Mouse (Mus musculus): ENCODE results near the gene Rasgrf1. TPM values are rescaled to one million over a fixed set of nuclear protein-coding genes. Genes with fewer than 3 reads are reported as not detected.

Rasgrf1 gene
- polyA plus RNA-seq, 1 experiment from 2014 or later = 1.1 TPM

- H3K27me3 ChIP-seq = no peaks in the 10 kb centered on the region
- no peak overlapping the region for H3K9ac ChIP-seq
- H3K4me3 ChIP-seq (replicated peaks) = no peak overlapping the region
- no peaks in the 10 kb centered on the region for H3K36me3 ChIP-seq
- 59% methylated on average over 3 of the region's 3 CpGs for WGBS
- H3K4me1 ChIP-seq = peaks cover 3% of the 10 kb centered on the region; the same call in 1 of the 2 replicates
- no peaks in the 10 kb centered on the region for H3K9me3 ChIP-seq (replicated peaks)
- ATAC-seq (ENCODE audit: insufficient number of reproducible peaks, low FRiP score, low TSS enrichment, low read depth) = no peak
- no peak overlapping the region for H3K4me2 ChIP-seq (replicated peaks)
- H3K27ac ChIP-seq (replicated peaks) = no peak overlapping the region
Observed at GRCm38 (mm10) chr9:89972321-89972720, 62.6 kb downstream of the Rasgrf1 start.

- H3K4me1 ChIP-seq = peaks cover 3% of the 10 kb centered on the region; the same call in 1 of the 2 replicates
Observed at GRCm38 (mm10) chr9:89973856-89974255, 64.1 kb downstream of the Rasgrf1 start.

GRCm38 (mm10) chr9:89974463-89974931 is 64.8 kb downstream of the Rasgrf1 start:
- WGBS = 62% methylated on average over 10 of the region's 10 CpGs
- H3K27ac ChIP-seq (replicated peaks) = no peak overlapping the region
- H3K9ac ChIP-seq = no peak overlapping the region
- no peaks in the 10 kb centered on the region for H3K36me3 ChIP-seq
- H3K4me2 ChIP-seq (replicated peaks) = no peak overlapping the region
- H3K4me1 ChIP-seq = peaks cover 3% of the 10 kb centered on the region; the same call in 1 of the 2 replicates
- no peak overlapping the region for H3K4me3 ChIP-seq (replicated peaks)
- H3K27me3 ChIP-seq = no peaks in the 10 kb centered on the region
- no peaks in the 10 kb centered on the region for H3K9me3 ChIP-seq (replicated peaks)
- ATAC-seq (ENCODE audit: insufficient number of reproducible peaks, low FRiP score, low TSS enrichment, low read depth) = peak; percentile 39; the same call in 1 of the 2 replicates

More at GRCm38 (mm10) chr9:89973856-89974255, 64.1 kb downstream of the Rasgrf1 start:
- H3K9me3 ChIP-seq (replicated peaks) = no peaks in the 10 kb centered on the region
- 32% methylated on average over 5 of the region's 5 CpGs for WGBS
- H3K4me3 ChIP-seq (replicated peaks) = no peak overlapping the region
- no peak overlapping the region for H3K9ac ChIP-seq
- no peaks in the 10 kb centered on the region for H3K27me3 ChIP-seq
- H3K4me2 ChIP-seq (replicated peaks) = no peak overlapping the region
- no peak for ATAC-seq (ENCODE audit: insufficient number of reproducible peaks, low FRiP score, low TSS enrichment, low read depth)
- no peak overlapping the region for H3K27ac ChIP-seq (replicated peaks)
- H3K36me3 ChIP-seq = no peaks in the 10 kb centered on the region

GRCm38 (mm10) chr9:89976366-89976940 is 66.7 kb downstream of the Rasgrf1 start:
- Histone ChIP-seq H3K36me3 (no peaks in the 10 kb centered on the region), H3K4me3 (replicated peaks) (no peak overlapping the region), H3K9me3 (replicated peaks) (no peaks in the 10 kb centered on the region), H3K27me3 (no peaks in the 10 kb centered on the region), H3K9ac (no peak overlapping the region), H3K4me1 (peaks cover 3% of the 10 kb centered on the region; the same call in 1 of the 2 replicates), H3K27ac (replicated peaks) (no peak overlapping the region), H3K4me2 (replicated peaks) (no peak overlapping the region)
- 69% methylated on average over 6 of the region's 6 CpGs for whole genome bisulfite sequencing
- no peak for ATAC-seq (ENCODE audit: insufficient number of reproducible peaks, low FRiP score, low TSS enrichment, low read depth)

GRCm38 (mm10) chr9:89979248-89979647 is 69.5 kb downstream of the Rasgrf1 start:
- H3K36me3 ChIP-seq = no peaks in the 10 kb centered on the region
- H3K9ac ChIP-seq = no peak overlapping the region
- H3K4me3 ChIP-seq (replicated peaks) = no peak overlapping the region
- ATAC-seq (ENCODE audit: insufficient number of reproducible peaks, low FRiP score, low TSS enrichment, low read depth) = no peak
- H3K27me3 ChIP-seq = no peaks in the 10 kb centered on the region
- H3K9me3 ChIP-seq (replicated peaks) = no peaks in the 10 kb centered on the region
- H3K4me2 ChIP-seq (replicated peaks) = no peak overlapping the region
- WGBS = 23% methylated on average over 3 of the region's 3 CpGs
- peaks cover 3% of the 10 kb centered on the region; the same call in 1 of the 2 replicates for H3K4me1 ChIP-seq
- no peak overlapping the region for H3K27ac ChIP-seq (replicated peaks)

- Histone ChIP-seq H3K4me2 (replicated peaks) (no peak overlapping the region), H3K4me1 (no peaks in the 10 kb centered on the region), H3K4me3 (replicated peaks) (no peak overlapping the region), H3K27me3 (no peaks in the 10 kb centered on the region), H3K9me3 (replicated peaks) (no peaks in the 10 kb centered on the region), H3K27ac (replicated peaks) (no peak overlapping the region), H3K36me3 (no peaks in the 10 kb centered on the region), H3K9ac (no peak overlapping the region)
- no peak for ATAC-seq (ENCODE audit: insufficient number of reproducible peaks, low FRiP score, low TSS enrichment, low read depth)
- WGBS = 64% methylated on average over 1 of the region's 1 CpGs
Observed at GRCm38 (mm10) chr9:89982256-89982655, 72.5 kb downstream of the Rasgrf1 start.

- Histone ChIP-seq H3K4me1 (no peaks in the 10 kb centered on the region), H3K9me3 (replicated peaks) (no peaks in the 10 kb centered on the region), H3K9ac (no peak overlapping the region), H3K4me2 (replicated peaks) (no peak overlapping the region), H3K36me3 (no peaks in the 10 kb centered on the region), H3K27me3 (no peaks in the 10 kb centered on the region), H3K27ac (replicated peaks) (no peak overlapping the region), H3K4me3 (replicated peaks) (no peak overlapping the region)
- ATAC-seq (ENCODE audit: insufficient number of reproducible peaks, low FRiP score, low TSS enrichment, low read depth) = no peak
- 85% methylated on average over 3 of the region's 3 CpGs for WGBS
Observed at GRCm38 (mm10) chr9:89988053-89988452, 78.3 kb downstream of the Rasgrf1 start.

- 73% methylated on average over 10 of the region's 10 CpGs for WGBS
- H3K4me1 ChIP-seq = no peaks in the 10 kb centered on the region
- no peaks in the 10 kb centered on the region for H3K27me3 ChIP-seq
- H3K4me3 ChIP-seq (replicated peaks) = no peak overlapping the region
- H3K9ac ChIP-seq = no peak overlapping the region
- H3K36me3 ChIP-seq = no peaks in the 10 kb centered on the region
- no peak overlapping the region for H3K27ac ChIP-seq (replicated peaks)
- ATAC-seq (ENCODE audit: insufficient number of reproducible peaks, low FRiP score, low TSS enrichment, low read depth) = no peak
- no peaks in the 10 kb centered on the region for H3K9me3 ChIP-seq (replicated peaks)
- H3K4me2 ChIP-seq (replicated peaks) = no peak overlapping the region
Observed at GRCm38 (mm10) chr9:89988811-89989528, 79.3 kb downstream of the Rasgrf1 start.

- 83% methylated on average over 3 of the region's 3 CpGs for WGBS
- Histone ChIP-seq H3K27ac (replicated peaks) (no peak overlapping the region), H3K36me3 (no peaks in the 10 kb centered on the region)
Observed at GRCm38 (mm10) chr9:90006432-90006831, 96.7 kb downstream of the Rasgrf1 start.

GRCm38 (mm10) chr9:90007094-90007493 is 97.4 kb downstream of the Rasgrf1 start:
- 12% methylated on average over 2 of the region's 2 CpGs for WGBS
- no peak for ATAC-seq (ENCODE audit: insufficient number of reproducible peaks, low FRiP score, low TSS enrichment, low read depth)
- no peaks in the 10 kb centered on the region for H3K4me1 ChIP-seq
- no peaks in the 10 kb centered on the region for H3K27me3 ChIP-seq
- H3K9ac ChIP-seq = no peak overlapping the region
- no peaks in the 10 kb centered on the region for H3K9me3 ChIP-seq (replicated peaks)
- H3K27ac ChIP-seq (replicated peaks) = no peak overlapping the region
- no peak overlapping the region for H3K4me2 ChIP-seq (replicated peaks)
- H3K4me3 ChIP-seq (replicated peaks) = no peak overlapping the region
- H3K36me3 ChIP-seq = no peaks in the 10 kb centered on the region

More at GRCm38 (mm10) chr9:90006432-90006831, 96.7 kb downstream of the Rasgrf1 start:
- H3K4me1 ChIP-seq = no peaks in the 10 kb centered on the region
- H3K4me3 ChIP-seq (replicated peaks) = no peak overlapping the region
- H3K9me3 ChIP-seq (replicated peaks) = no peaks in the 10 kb centered on the region
- no peak overlapping the region for H3K9ac ChIP-seq
- ATAC-seq (ENCODE audit: insufficient number of reproducible peaks, low FRiP score, low TSS enrichment, low read depth) = no peak
- H3K27me3 ChIP-seq = no peaks in the 10 kb centered on the region
- no peak overlapping the region for H3K4me2 ChIP-seq (replicated peaks)

- no peaks in the 10 kb centered on the region for H3K27me3 ChIP-seq
- H3K4me3 ChIP-seq (replicated peaks) = no peak overlapping the region
- no peak overlapping the region for H3K27ac ChIP-seq (replicated peaks)
- H3K36me3 ChIP-seq = no peaks in the 10 kb centered on the region
- no peaks in the 10 kb centered on the region for H3K4me1 ChIP-seq
- H3K4me2 ChIP-seq (replicated peaks) = no peak overlapping the region
- 69% methylated on average over 6 of the region's 6 CpGs for WGBS
- no peaks in the 10 kb centered on the region for H3K9me3 ChIP-seq (replicated peaks)
- no peak overlapping the region for H3K9ac ChIP-seq
- peak; percentile 43 for ATAC-seq (ENCODE audit: insufficient number of reproducible peaks, low FRiP score, low TSS enrichment, low read depth)
Observed at GRCm38 (mm10) chr9:90008138-90008537, 98.4 kb downstream of the Rasgrf1 start.

Data from embryonic facial prominence, embryonic 15.5 days (tissue).